Mouse (Mus musculus) lung, postnatal 0 days (tissue): ENCODE measurements at regions not wholly inside any gene's neighbourhood (a gene's known extent, or its start where the extent isn't known, plus 50 kb on each side); places are given as distances from the start of the nearest gene placed in this dataset.

Source experiments
- CTCF ChIP-seq: IDR thresholded peaks from 2 replicates; pipeline ENCODE4 v1.5.1; 2016; ENCODE audit warnings: antibody characterized with exemption, mild to moderate bottlenecking
- EP300 ChIP-seq: IDR thresholded peaks from 2 replicates; pipeline ENCODE4 v1.6.1; 2016; ENCODE audit warnings: antibody characterized with exemption, mild to moderate bottlenecking, control low read depth

DNA sequence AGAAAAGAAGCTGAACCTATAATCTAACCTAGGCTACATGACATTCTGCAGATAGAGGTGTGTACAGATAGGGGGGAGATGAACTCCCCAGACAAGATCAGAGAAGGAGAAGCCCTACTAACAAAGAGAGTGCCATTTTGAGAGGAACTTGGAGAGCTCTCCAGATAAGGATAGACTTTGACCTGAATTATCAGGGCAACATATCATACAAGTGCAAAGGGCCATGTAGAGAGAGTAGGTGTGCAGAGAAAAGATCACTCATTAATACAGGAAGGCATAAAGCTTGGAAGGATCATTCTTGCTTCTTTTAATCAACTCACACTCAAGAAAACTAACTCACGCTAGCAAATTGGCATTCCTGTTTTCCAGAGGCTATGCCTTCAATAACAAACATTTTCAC is 667.4 kb downstream of the Diaph3 start:
- TF ChIP-seq CTCF, result no peak
- no peak for TF ChIP-seq EP300
